Mouse (Mus musculus): Measurements from ENCODE around the gene Rbbp9.

Rbbp9 gene

DNA sequence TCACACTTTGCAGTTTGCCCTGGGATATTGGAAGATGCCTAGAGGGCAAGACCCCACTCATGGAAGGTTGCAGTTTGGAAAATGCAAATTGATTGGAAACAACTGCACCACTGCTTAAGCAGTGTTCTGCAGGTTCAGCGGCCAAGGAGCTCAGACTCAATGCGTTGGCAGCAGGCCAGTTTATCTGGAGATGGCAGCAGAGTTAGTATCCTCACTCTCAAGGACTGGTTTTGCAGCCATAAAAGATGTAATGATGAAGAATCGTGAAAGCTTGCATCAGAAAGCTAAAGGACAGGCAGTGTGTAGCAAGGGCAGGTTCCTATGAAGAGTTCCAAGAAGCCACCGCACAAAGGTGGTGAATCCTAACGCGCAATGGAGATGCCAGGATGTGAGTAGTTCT, 48.5 kb downstream of the Rbbp9 start:
- no peak for DNase-seq (ENCODE audit: low spot score in 2 of 2)

All from heart, adult 9 months (tissue).